10 mouse cellular contexts compared by ENCODE assay signal in the genomic region with DNA sequence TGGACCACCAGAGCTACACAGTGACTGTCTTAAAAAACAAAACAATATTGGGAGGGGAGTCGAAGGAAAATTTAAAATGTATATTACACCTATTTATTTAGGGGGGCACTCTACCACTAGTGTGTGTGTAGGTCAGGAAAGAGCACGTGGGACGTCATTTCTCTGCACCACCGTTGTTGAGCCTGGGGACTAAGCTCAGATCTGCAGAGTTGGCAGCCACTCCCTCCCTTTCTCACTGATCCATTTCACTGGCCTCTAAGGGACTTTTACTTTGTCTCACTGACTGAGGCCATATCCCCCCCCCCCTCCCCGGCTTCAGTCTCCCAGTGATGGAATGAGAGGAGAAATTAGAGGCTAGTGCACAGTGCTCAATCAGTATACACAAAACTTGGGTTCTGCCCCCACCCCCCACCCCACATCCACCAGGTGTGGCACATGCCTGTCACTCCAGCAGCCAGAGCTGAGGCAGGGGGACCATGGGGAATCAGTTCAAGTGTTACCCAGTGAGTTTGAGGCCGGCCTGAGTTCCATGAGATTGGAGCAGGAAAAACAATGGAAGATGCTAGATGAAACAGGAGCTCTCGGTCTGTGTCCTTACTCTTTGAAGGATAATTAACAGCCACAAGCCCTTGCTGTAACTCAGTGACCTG. TPM values are rescaled to one million over a fixed set of nuclear protein-coding genes. Genes with fewer than 3 reads are reported as not detected.
A peak's percentile ranks its signal among the peaks of the same experiment; 100 is the strongest.
DNase-seq lines count a peak whose midpoint lies in the region; ATAC-seq and TF ChIP-seq lines count a peak whose summit lies in the region.
"Had no signal": no experiment of that assay in that cellular context is flagged by ENCODE, and none has a peak within 500 bp of the region (broad histone marks: within the 10 kb centered on the region; RNA-seq: fewer than 3 reads in every experiment).

No protein-coding gene starts in this region.

- WGBS in intestine, embryonic 15.5 days = 82% methylated on average over 7 of the region's 7 CpGs
- 81% methylated on average over 7 of the region's 7 CpGs for WGBS in stomach, postnatal 0 days

- TF ChIP-seq CTCF in gastrocnemius, adult 2 months (IDR thresholded peaks at IDR 0.05) = no peak
- no peak for TF ChIP-seq CTCF in stomach, postnatal 0 days (IDR thresholded peaks at IDR 0.05; ENCODE audit: low read depth)

- no peak for TF ChIP-seq EP300 in stomach, postnatal 0 days (optimal IDR thresholded peaks at IDR 0.05)

- peaks cover 5% of the 10 kb centered on the region for H3K36me3 ChIP-seq in megakaryocyte, embryonic 14.5 days (replicated peaks; ENCODE audit: low read length)
- peaks cover 1% of the 10 kb centered on the region; the same call in 1 of the 2 replicates for H3K36me3 ChIP-seq in intestine, embryonic 15.5 days
- H3K36me3 ChIP-seq in stomach, postnatal 0 days (ENCODE audit: control insufficient read depth, insufficient read depth, low read length) = no peaks in the 10 kb centered on the region

- no peaks in the 10 kb centered on the region for H3K27me3 ChIP-seq in megakaryocyte, embryonic 14.5 days (replicated peaks)
- no peaks in the 10 kb centered on the region for H3K27me3 ChIP-seq in intestine, embryonic 15.5 days (replicated peaks)
- H3K27me3 ChIP-seq in stomach, postnatal 0 days (ENCODE audit: control insufficient read depth, insufficient read depth, low read length) = no peaks in the 10 kb centered on the region

- H3K27ac ChIP-seq in gastrocnemius, adult 2 months = peak overlapping the region; percentile 93
- H3K27ac ChIP-seq in intestine, embryonic 15.5 days = peak overlapping the region; percentile 95; the same call in 1 of the 2 replicates
- peak overlapping the region; percentile 94 for H3K27ac ChIP-seq in stomach, postnatal 0 days (replicated peaks)

- intact Hi-C loops in gastrocnemius, adult 2 months (cut with DNase I) = loop anchor here (2.0 kb wide), 2 partner anchors 29 to 59 kb away; no protein-coding TSS in a partner anchor

- ATAC-seq in megakaryocyte, adult 5-6 weeks (ENCODE audit: poor library complexity, severe bottlenecking) = no peak
- ATAC-seq in intestine, embryonic 15.5 days = no peak
- ATAC-seq in stomach, postnatal 0 days (ENCODE audit: low FRiP score, low TSS enrichment) = no peak

- peak overlapping the region; percentile 72 for H3K4me3 ChIP-seq in gastrocnemius, adult 2 months
- H3K4me3 ChIP-seq in megakaryocyte, embryonic 14.5 days (replicated peaks) = peak overlapping the region; percentile 92
- no peak overlapping the region for H3K4me3 ChIP-seq in intestine, embryonic 15.5 days (replicated peaks)
- no peak overlapping the region for H3K4me3 ChIP-seq in stomach, postnatal 0 days (ENCODE audit: low read depth, low read length)

- no peak overlapping the region for H3K9ac ChIP-seq in intestine, embryonic 15.5 days
- peak overlapping the region; percentile 62; the same call in 1 of the 2 replicates for H3K9ac ChIP-seq in stomach, postnatal 0 days (ENCODE audit: low read length)

- H3K4me1 ChIP-seq in megakaryocyte, embryonic 14.5 days = peaks cover 78% of the 10 kb centered on the region
- H3K4me1 ChIP-seq in intestine, embryonic 15.5 days (replicated peaks) = peaks cover 33% of the 10 kb centered on the region
- peaks cover 6% of the 10 kb centered on the region; the same call in 1 of the 2 replicates for H3K4me1 ChIP-seq in stomach, postnatal 0 days (replicated peaks; ENCODE audit: control insufficient read depth, insufficient read depth)

- H3K9me3 ChIP-seq in megakaryocyte, embryonic 14.5 days = no peaks in the 10 kb centered on the region
- no peaks in the 10 kb centered on the region for H3K9me3 ChIP-seq in intestine, embryonic 15.5 days
- no peaks in the 10 kb centered on the region for H3K9me3 ChIP-seq in stomach, postnatal 0 days (ENCODE audit: control insufficient read depth, low read length)

- DNase-seq in gastrocnemius, adult 2 months = no peak
- no peak for DNase-seq in gastrocnemius, postnatal 25 days
- DNase-seq in stomach, postnatal 0 days (ENCODE audit: low spot score) = no peak
- DNase-seq in adrenal gland, adult 8-10 months = no peak
- no peak for DNase-seq in right cerebral cortex, postnatal 10 days (ENCODE audit: low spot score in 2 of 2)

- H3K4me2 ChIP-seq in intestine, embryonic 15.5 days (replicated peaks) = no peak overlapping the region
- no peak overlapping the region for H3K4me2 ChIP-seq in stomach, postnatal 0 days (replicated peaks; ENCODE audit: low read depth)

RNA-seq across cellular contexts. Expression of gene Plin3, which starts 0.7 kb away (rescaled TPM):
- 10 to 100 TPM; 42.4 to 75.0 TPM for total RNA-seq in gastrocnemius, adult 2 months (2021)
- total RNA-seq in gastrocnemius, postnatal 25 days (2021) = 10 to 100 TPM; 35.3 to 39.1 TPM
- polyA plus RNA-seq in megakaryocyte, embryonic 14.5 days (2012; ENCODE audit: insufficient read depth, low replicate concordance) = 4.6 and 21.3 TPM in 2 replicates
- total RNA-seq in megakaryocyte, adult 5-6 weeks (2015) = 7.1 and 9.1 TPM in 2 replicates
- 28.3 and 29.2 TPM in 2 replicates for total RNA-seq in megakaryocyte, adult 5-6 weeks (2017)
- 153 and 195 TPM in 2 replicates for polyA plus RNA-seq in intestine, embryonic 15.5 days (2015; fragmentation: Nextera tagmentation; extraction: Ambion mirVana)
- polyA plus RNA-seq in stomach, postnatal 0 days (2015; fragmentation: Nextera tagmentation; extraction: Ambion mirVana) = 65.3 and 67.3 TPM in 2 replicates
- total RNA-seq in adrenal gland, adult 8-10 months (2022) = 100 to 1,000 TPM in 3 of 4 experiments, 10 to 100 TPM in 1; 92.6 to 117 (median 103) TPM

RNA-seq across cellular contexts. Expression of gene Arrdc5, which starts 8.1 kb away (rescaled TPM):
- not detected for total RNA-seq in gastrocnemius, adult 2 months (2021)
- total RNA-seq in gastrocnemius, postnatal 25 days (2021) = not detected
- not detected in 2 replicates for polyA plus RNA-seq in megakaryocyte, embryonic 14.5 days (2012; ENCODE audit: insufficient read depth, low replicate concordance)
- total RNA-seq in megakaryocyte, adult 5-6 weeks (2015) = not detected in 2 replicates
- total RNA-seq in megakaryocyte, adult 5-6 weeks (2017) = not detected in 2 replicates
- polyA plus RNA-seq in intestine, embryonic 15.5 days (2015; fragmentation: Nextera tagmentation; extraction: Ambion mirVana) = not detected in 2 replicates
- not detected in 2 replicates for polyA plus RNA-seq in stomach, postnatal 0 days (2015; fragmentation: Nextera tagmentation; extraction: Ambion mirVana)
- total RNA-seq in adrenal gland, adult 8-10 months (2022) = not detected
- polyA plus RNA-seq: large intestine, adult 2 months; neural tube, embryonic 14.5 days had no signal

RNA-seq across cellular contexts. Expression of gene Uhrf1, which starts 11.2 kb away (rescaled TPM):
- total RNA-seq in gastrocnemius, adult 2 months (2021) = 1 to 10 TPM; 1.3 to 2.1 TPM
- 1 to 10 TPM; 2.6 to 2.7 TPM for total RNA-seq in gastrocnemius, postnatal 25 days (2021)
- polyA plus RNA-seq in megakaryocyte, embryonic 14.5 days (2012; ENCODE audit: insufficient read depth, low replicate concordance) = 12.4 and 22.6 TPM in 2 replicates
- 39.3 and 52.3 TPM in 2 replicates for total RNA-seq in megakaryocyte, adult 5-6 weeks (2015)
- total RNA-seq in megakaryocyte, adult 5-6 weeks (2017) = 83.7 and 101 TPM in 2 replicates
- 124 and 125 TPM in 2 replicates for polyA plus RNA-seq in intestine, embryonic 15.5 days (2015; fragmentation: Nextera tagmentation; extraction: Ambion mirVana)
- 18.4 and 19.5 TPM in 2 replicates for polyA plus RNA-seq in stomach, postnatal 0 days (2015; fragmentation: Nextera tagmentation; extraction: Ambion mirVana)
- total RNA-seq in adrenal gland, adult 8-10 months (2022) = 1 to 10 TPM; 1.8 to 3.4 (median 2.6) TPM

RNA-seq across cellular contexts. Expression of gene Ticam1, which starts 15.4 kb away (rescaled TPM):
- total RNA-seq in gastrocnemius, adult 2 months (2021) = 1 to 10 TPM; 2.7 to 3.4 TPM
- total RNA-seq in gastrocnemius, postnatal 25 days (2021) = 1 to 10 TPM; 2.8 to 3.0 TPM
- 13.7 and 27.2 TPM in 2 replicates for polyA plus RNA-seq in megakaryocyte, embryonic 14.5 days (2012; ENCODE audit: insufficient read depth, low replicate concordance)
- total RNA-seq in megakaryocyte, adult 5-6 weeks (2015) = 14.3 and 15.0 TPM in 2 replicates
- 6.0 and 6.1 TPM in 2 replicates for total RNA-seq in megakaryocyte, adult 5-6 weeks (2017)
- polyA plus RNA-seq in intestine, embryonic 15.5 days (2015; fragmentation: Nextera tagmentation; extraction: Ambion mirVana) = 11.3 and 13.3 TPM in 2 replicates
- polyA plus RNA-seq in stomach, postnatal 0 days (2015; fragmentation: Nextera tagmentation; extraction: Ambion mirVana) = 4.6 and 6.4 TPM in 2 replicates
- 10 to 100 TPM; 23.9 to 26.3 (median 24.8) TPM for total RNA-seq in adrenal gland, adult 8-10 months (2022)

RNA-seq across cellular contexts. Expression of gene Kdm4b, which starts 33.9 kb away (rescaled TPM):
- 10 to 100 TPM; 25.6 to 27.3 TPM for total RNA-seq in gastrocnemius, adult 2 months (2021)
- 10 to 100 TPM; 21.5 to 22.6 TPM for total RNA-seq in gastrocnemius, postnatal 25 days (2021)
- polyA plus RNA-seq in megakaryocyte, embryonic 14.5 days (2012; ENCODE audit: insufficient read depth, low replicate concordance) = 31.1 and 55.9 TPM in 2 replicates
- total RNA-seq in megakaryocyte, adult 5-6 weeks (2015) = 8.0 and 10.8 TPM in 2 replicates
- 6.7 and 7.1 TPM in 2 replicates for total RNA-seq in megakaryocyte, adult 5-6 weeks (2017)
- 25.1 and 27.5 TPM in 2 replicates for polyA plus RNA-seq in intestine, embryonic 15.5 days (2015; fragmentation: Nextera tagmentation; extraction: Ambion mirVana)
- polyA plus RNA-seq in stomach, postnatal 0 days (2015; fragmentation: Nextera tagmentation; extraction: Ambion mirVana) = 13.5 and 15.0 TPM in 2 replicates
- total RNA-seq in adrenal gland, adult 8-10 months (2022) = 10 to 100 TPM; 36.7 to 54.1 (median 47.4) TPM

Comparison
In these comparisons a context has a peak if more than half of its experiments do, and no peak if none do; other contexts are left out.
1. H3K4me3 ChIP-seq: peak in gastrocnemius, adult 2 months (single experiment) and megakaryocyte, embryonic 14.5 days (single experiment); none in intestine, embryonic 15.5 days (single experiment) and stomach, postnatal 0 days (single experiment).
2. RNA of gene Uhrf1, which starts 11.2 kb away (total RNA-seq): 39.3 to 101 TPM in megakaryocyte, adult 5-6 weeks; 2.6 to 2.7 TPM in gastrocnemius, postnatal 25 days, 1.8 to 3.4 TPM in adrenal gland, adult 8-10 months and 1.3 to 2.1 TPM in gastrocnemius, adult 2 months; every median in the first group is over 4 times any median in the second.
3. Peak in every context shown above with its lines, with median percentiles within 50 percentile points of each other: H3K27ac ChIP-seq.